Mouse (Mus musculus) hindbrain, embryonic 10.5 days (tissue): ENCODE measurements around the gene Vdac2. TPM values are rescaled to one million over a fixed set of nuclear protein-coding genes. Genes with fewer than 3 reads are reported as not detected.

ENCODE experiments used
- DNase-seq: peaks from one replicate; pipeline ENCODE4 v3.0.0-alpha.2; 2017; ENCODE audit warnings: low spot score
- H3K27ac ChIP-seq: fragments of 300-500 bp; sonication (generic); 2 replicates; pipeline ENCODE4 v1.5.1; 2016; ENCODE audit warnings: mild to moderate bottlenecking, moderate library complexity
- H3K27me3 ChIP-seq: fragments of 300-500 bp; sonication (generic); 2 replicates; pipeline ENCODE4 v1.6.1; 2016; ENCODE audit warnings: mild to moderate bottlenecking; ENCODE audit not compliant: poor library complexity, insufficient read depth, severe bottlenecking
- H3K36me3 ChIP-seq: fragments of 300-500 bp; sonication (generic); 2 replicates; pipeline ENCODE4 v1.6.1; 2016; ENCODE audit warnings: mild to moderate bottlenecking, moderate library complexity
- H3K4me1 ChIP-seq: fragments of 300-500 bp; sonication (generic); replicated peaks from 2 replicates; pipeline ENCODE4 v1.6.1; 2016; ENCODE audit warnings: mild to moderate bottlenecking
- H3K4me3 ChIP-seq: fragments of 300-500 bp; sonication (generic); 2 replicates; pipeline ENCODE4 v1.5.1; 2016; ENCODE audit warnings: mild to moderate bottlenecking, moderate library complexity
- H3K9me3 ChIP-seq: fragments of 300-500 bp; sonication (generic); 2 replicates; pipeline ENCODE4 v1.6.1; 2016; ENCODE audit warnings: mild to moderate bottlenecking, moderate library complexity
- WGBS: fragments of 180-500 bp; shearing (Covaris S2); methylation state at CpG from one replicate; pipeline ENCODE4 v1.1.7; 2016; 5-methylcytosine and 5-hydroxymethylcytosine counted together
- polyA plus RNA-seq: library from polyadenylated mRNA; unstranded; fragments of >200 nt; fragmentation: Nextera tagmentation; extraction: Ambion mirVana; gene quantifications from 2 replicates; pipeline ENCODE4 v1.2.1, GENCODE M21; 2016

Vdac2 gene
- polyA plus RNA-seq, 1 experiment from 2014 or later: 296 TPM

- DNase-seq: peak; percentile 96
- peak within 1 kb of the TSS; percentile 89 for H3K27ac ChIP-seq
- peak within 1 kb of the TSS; percentile 76 for H3K4me3 ChIP-seq
- no peaks in the 10 kb centered on the region for H3K27me3 ChIP-seq
- H3K36me3 ChIP-seq: peaks cover 35% of the 10 kb centered on the region
- WGBS: under 1% methylated on average over 51 of the region's 51 CpGs
- H3K4me1 ChIP-seq: peaks cover 30% of the 10 kb centered on the region
- H3K9me3 ChIP-seq: no peaks in the 10 kb centered on the region
These were observed 23.4 kb downstream of the Vdac2 start, which contains the start of gene Comtd1 for GRCm38 (mm10) chr14:21848166-21849154. Gene Comtd1, minus strand, starts transcription at chr14:21848977.

DNA sequence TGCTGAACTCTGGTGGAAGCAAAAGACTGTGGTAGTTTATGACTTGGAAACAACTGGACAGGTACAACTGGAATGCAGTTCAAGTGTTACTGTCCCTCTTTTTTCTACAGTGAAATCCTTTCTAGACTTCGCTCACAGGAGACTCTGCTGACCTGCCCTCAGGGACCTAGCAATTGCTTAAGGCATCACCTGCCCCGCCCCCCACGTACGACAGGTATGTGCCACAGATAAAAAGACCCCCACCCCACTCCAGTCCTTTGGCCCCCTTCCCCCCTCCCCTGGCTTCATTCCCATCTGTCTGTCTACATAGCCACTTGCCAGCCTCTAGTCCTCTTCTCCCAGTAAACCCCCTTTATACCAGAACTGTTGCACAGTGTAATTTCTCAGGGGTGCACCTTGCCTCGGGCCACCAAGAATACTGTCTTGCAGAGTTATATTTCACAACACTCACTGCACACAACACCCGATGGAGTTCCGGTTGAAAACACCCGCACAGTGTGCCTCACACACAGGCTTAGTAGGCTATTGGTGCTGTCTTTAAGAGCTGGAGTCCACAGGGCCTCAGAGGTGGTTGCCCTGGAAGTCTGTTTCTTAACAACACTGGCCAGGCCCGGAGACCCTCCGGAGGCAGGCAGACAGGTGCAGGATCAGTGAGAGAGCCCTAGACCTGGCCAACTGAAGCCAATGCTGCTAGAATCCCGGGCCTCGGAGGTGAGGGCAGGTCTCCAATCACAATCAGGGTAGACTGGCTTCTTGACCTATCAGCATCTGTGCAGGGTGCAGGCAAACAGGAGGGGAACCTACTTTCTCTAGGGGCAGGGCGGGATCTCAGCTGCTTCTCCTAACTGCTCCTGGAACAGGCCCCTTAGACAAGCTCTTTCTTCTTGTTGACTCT, 24.7 kb downstream of the Vdac2 start:
- WGBS: 85% methylated on average over 13 of the region's 13 CpGs
- Histone ChIP-seq H3K4me1 (peaks cover 39% of the 10 kb centered on the region), H3K4me3 (no peak overlapping the region), H3K36me3 (peaks cover 22% of the 10 kb centered on the region), H3K27ac (peak overlapping the region; percentile 29; the same call in 1 of the 2 replicates), H3K27me3 (no peaks in the 10 kb centered on the region), H3K9me3 (no peaks in the 10 kb centered on the region)
- no peak for DNase-seq

DNA sequence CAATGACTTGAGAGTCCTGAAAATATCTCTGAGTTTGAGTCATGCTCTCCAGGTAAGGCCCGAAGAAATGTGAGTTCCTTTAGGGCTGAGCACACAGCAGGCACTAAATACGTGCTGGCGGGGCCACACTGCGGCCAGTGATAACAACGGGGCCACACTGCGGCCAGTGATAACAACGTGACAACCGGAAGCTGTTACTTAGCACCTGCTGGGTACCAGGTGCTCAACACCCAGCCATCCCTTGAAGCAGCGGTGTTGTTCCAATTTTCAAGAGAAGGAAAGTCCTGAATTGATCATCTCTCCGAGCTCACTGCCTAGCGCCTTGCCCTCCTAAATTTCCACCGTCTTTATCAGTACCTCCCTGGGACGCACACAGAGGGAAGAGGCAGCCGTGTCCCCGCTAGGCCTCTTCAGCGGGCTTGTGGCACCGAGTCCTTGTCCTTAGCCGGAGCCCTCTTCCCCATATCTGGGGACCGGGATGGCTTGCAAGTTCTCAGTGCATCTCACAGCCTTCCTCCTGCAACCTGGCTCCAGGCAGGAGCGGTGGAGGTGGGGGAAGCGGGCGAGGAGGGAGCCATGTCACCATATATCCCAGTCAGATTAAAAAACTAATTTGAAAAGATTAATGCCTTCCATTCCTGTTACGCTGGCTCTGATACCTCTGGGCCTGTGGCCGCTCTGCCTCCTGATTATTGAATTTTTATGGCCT, 25.5 kb downstream of the Vdac2 start:
- Histone ChIP-seq H3K4me1 (peaks cover 47% of the 10 kb centered on the region), H3K9me3 (no peaks in the 10 kb centered on the region), H3K4me3 (no peak overlapping the region), H3K27ac (no peak overlapping the region), H3K27me3 (no peaks in the 10 kb centered on the region), H3K36me3 (peaks cover 14% of the 10 kb centered on the region)
- DNase-seq: no peak
- 81% methylated on average over 24 of the region's 24 CpGs for WGBS

GRCm38 (mm10) chr14:21851996-21852791, 27.2 kb downstream of the Vdac2 start:
- Histone ChIP-seq H3K4me1 (peaks cover 55% of the 10 kb centered on the region), H3K4me3 (no peak overlapping the region), H3K27me3 (no peaks in the 10 kb centered on the region), H3K27ac (no peak overlapping the region), H3K9me3 (no peaks in the 10 kb centered on the region), H3K36me3 (no peaks in the 10 kb centered on the region)
- no peak for DNase-seq
- 81% methylated on average over 16 of the region's 16 CpGs for WGBS

DNA sequence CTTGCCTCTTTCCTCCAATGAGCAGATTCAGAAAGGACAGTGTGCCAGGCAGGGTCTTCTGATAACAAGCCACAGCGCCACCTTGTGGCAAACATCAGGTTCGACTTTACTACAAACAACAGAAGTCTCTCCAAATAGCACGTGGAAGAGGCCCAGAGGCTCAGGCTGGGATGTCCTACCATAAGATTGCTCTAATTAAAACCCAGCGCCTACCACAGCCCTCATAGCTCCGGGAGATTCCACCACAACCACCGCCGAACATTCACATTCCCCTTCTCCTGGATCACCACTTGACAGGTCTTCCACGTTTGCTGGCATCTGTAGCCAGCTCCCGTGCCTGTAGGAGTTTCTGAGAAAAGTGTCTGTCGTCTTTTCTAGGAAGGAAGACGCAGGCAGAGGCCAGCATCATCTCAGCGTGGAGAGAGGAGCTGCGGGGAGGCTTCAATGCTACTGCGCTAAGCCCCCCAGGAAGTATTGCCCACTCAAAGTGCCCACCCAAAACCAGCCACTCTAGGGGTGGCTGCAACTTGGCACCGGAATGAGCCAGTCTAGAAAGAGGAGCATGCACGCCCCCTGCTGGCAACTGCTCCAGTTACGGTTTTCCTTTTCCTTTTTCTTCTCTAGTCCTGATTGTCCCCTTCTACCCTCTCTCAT, 28.5 kb downstream of the Vdac2 start:
- no peaks in the 10 kb centered on the region for H3K27me3 ChIP-seq
- peaks cover 45% of the 10 kb centered on the region for H3K4me1 ChIP-seq
- peak overlapping the region; percentile 43 for H3K4me3 ChIP-seq
- no peaks in the 10 kb centered on the region for H3K9me3 ChIP-seq
- peak; percentile 87 for DNase-seq
- 11% methylated on average over 17 of the region's 17 CpGs for WGBS
- H3K36me3 ChIP-seq: no peaks in the 10 kb centered on the region
- H3K27ac ChIP-seq: peak overlapping the region; percentile 87

- DNase-seq: no peak
- Histone ChIP-seq H3K9me3 (no peaks in the 10 kb centered on the region), H3K27ac (peak overlapping the region; percentile 87; the same call in 1 of the 2 replicates), H3K4me3 (no peak overlapping the region; the same call in 1 of the 2 replicates), H3K36me3 (no peaks in the 10 kb centered on the region), H3K27me3 (no peaks in the 10 kb centered on the region), H3K4me1 (peaks cover 44% of the 10 kb centered on the region)
- WGBS: 86% methylated on average over 9 of the region's 9 CpGs
These were observed 29.2 kb downstream of the Vdac2 start for GRCm38 (mm10) chr14:21854271-21854670.

DNA sequence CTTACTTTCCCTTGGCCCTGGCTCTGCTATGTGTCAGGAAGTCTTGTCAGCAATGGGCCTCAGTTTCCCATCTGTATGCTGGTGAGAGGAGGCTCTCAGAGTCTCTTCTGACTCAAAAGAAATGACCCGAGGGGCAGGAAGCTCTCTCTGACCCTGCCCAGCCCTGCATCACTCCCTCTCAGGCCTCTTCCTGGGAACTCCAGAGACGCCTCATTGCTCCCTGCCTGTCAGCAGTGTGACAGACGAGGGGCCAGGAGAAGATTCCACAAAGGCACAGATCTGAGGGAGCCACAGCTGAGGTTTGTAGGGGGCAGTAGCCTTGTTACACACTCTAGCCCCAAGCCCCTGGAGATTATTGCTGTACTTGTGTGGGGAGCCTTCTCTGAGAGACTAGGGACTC, 30.9 kb downstream of the Vdac2 start:
- no peak for DNase-seq
- no peak overlapping the region for H3K4me3 ChIP-seq
- H3K27me3 ChIP-seq: no peaks in the 10 kb centered on the region
- no peaks in the 10 kb centered on the region for H3K36me3 ChIP-seq
- H3K27ac ChIP-seq: peak overlapping the region; percentile 64
- H3K4me1 ChIP-seq: peaks cover 44% of the 10 kb centered on the region
- 14% methylated on average over 3 of the region's 3 CpGs for WGBS
- no peaks in the 10 kb centered on the region for H3K9me3 ChIP-seq

DNA sequence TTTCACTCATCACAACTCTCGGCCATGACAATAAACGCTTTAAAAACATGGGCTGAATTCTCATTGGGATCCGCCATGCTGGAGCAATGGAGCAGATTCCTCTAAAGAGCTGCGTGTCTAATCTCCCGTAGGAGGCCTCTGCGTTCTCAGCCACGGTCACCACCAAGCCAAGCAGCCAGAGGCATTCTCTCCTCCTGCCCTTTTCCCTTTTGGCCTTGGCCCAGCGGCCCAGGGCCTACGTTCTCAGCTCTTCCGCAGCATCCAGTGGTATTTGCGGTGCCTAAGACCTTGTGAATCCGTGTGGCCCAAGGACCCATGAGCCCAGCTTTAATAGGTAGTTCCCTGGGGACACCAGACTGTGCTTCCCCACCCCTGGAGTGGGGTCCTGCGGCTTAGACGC, 31.8 kb downstream of the Vdac2 start:
- H3K36me3 ChIP-seq: no peaks in the 10 kb centered on the region
- DNase-seq: no peak
- H3K4me1 ChIP-seq: peaks cover 44% of the 10 kb centered on the region
- no peaks in the 10 kb centered on the region for H3K27me3 ChIP-seq
- no peaks in the 10 kb centered on the region for H3K9me3 ChIP-seq
- WGBS: 81% methylated on average over 14 of the region's 14 CpGs
- H3K4me3 ChIP-seq: no peak overlapping the region
- no peak overlapping the region for H3K27ac ChIP-seq

GRCm38 (mm10) chr14:21866291-21866690, 41.3 kb downstream of the Vdac2 start:
- Histone ChIP-seq H3K27me3 (no peaks in the 10 kb centered on the region), H3K4me1 (peaks cover 3% of the 10 kb centered on the region; the same call in 1 of the 2 replicates), H3K4me3 (no peak overlapping the region), H3K36me3 (no peaks in the 10 kb centered on the region), H3K27ac (no peak overlapping the region), H3K9me3 (no peaks in the 10 kb centered on the region)
- no peak for DNase-seq
- WGBS: 66% methylated on average over 7 of the region's 7 CpGs

DNA sequence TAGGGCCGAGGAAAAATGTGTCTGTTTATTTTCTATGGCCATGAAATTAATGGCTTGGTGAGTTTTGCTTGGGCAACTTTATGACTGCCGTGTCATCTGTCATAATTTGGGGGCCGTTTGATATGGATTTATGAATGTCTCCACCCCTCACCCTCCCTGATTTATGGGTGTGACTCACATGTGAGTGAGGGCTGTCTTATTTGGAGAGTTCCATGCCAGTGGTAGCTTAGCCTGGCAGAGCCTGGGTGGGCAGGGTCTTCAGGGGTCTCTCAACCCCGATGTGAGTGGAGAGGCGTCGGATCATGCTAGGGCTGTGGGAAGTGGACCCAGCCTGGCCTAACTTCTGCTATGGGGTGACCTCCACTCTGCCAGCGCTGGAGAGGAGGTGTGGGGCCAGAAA, 41.8 kb downstream of the Vdac2 start:
- 89% methylated on average over 7 of the region's 7 CpGs for WGBS
- no peaks in the 10 kb centered on the region for H3K9me3 ChIP-seq
- H3K4me1 ChIP-seq: peaks cover 3% of the 10 kb centered on the region; the same call in 1 of the 2 replicates
- H3K27ac ChIP-seq: no peak overlapping the region
- no peak overlapping the region for H3K4me3 ChIP-seq
- H3K27me3 ChIP-seq: no peaks in the 10 kb centered on the region
- no peak for DNase-seq
- H3K36me3 ChIP-seq: no peaks in the 10 kb centered on the region

- H3K9me3 ChIP-seq: no peaks in the 10 kb centered on the region
- DNase-seq: no peak
- WGBS: 90% methylated on average over 2 of the region's 2 CpGs
These were observed 65.4 kb downstream of the Vdac2 start for GRCm38 (mm10) chr14:21890430-21890829.

More at GRCm38 (mm10) chr14:21890430-21890829, 65.4 kb downstream of the Vdac2 start:
- H3K36me3 ChIP-seq: no peaks in the 10 kb centered on the region
- no peak overlapping the region for H3K4me3 ChIP-seq
- H3K27me3 ChIP-seq: no peaks in the 10 kb centered on the region
- H3K4me1 ChIP-seq: peaks cover 15% of the 10 kb centered on the region
- no peak overlapping the region; the same call in 1 of the 2 replicates for H3K27ac ChIP-seq
